Mouse (Mus musculus) G1E (cell line): ENCODE data around the gene Chrnb1. TPM values are rescaled to one million over a fixed set of nuclear protein-coding genes. Genes with fewer than 3 reads are reported as not detected.

Source experiments
- ATAC-seq: 2 replicates; pipeline ENCODE4 v1.8.0; 2016; ENCODE audit warnings: mild to moderate bottlenecking; ENCODE audit not compliant: insufficient number of reproducible peaks, poor library complexity, low FRiP score, severe bottlenecking; ENCODE audit errors: extremely low read depth
- DNase-seq: peaks from one replicate; pipeline ENCODE4 v3.0.0; 2012; ENCODE audit warnings: low spot score
- H3K27me3 ChIP-seq: 2 replicates; pipeline ENCODE4 v1.6.1; 2012; ENCODE audit warnings: mild to moderate bottlenecking, low read length, inconsistent platforms; ENCODE audit not compliant: insufficient read depth
- H3K36me3 ChIP-seq: replicated peaks from 2 replicates; pipeline ENCODE3; 2012; ENCODE audit warnings: mild to moderate bottlenecking, inconsistent platforms
- H3K4me1 ChIP-seq: 2 replicates; pipeline ENCODE4 v1.6.1; 2012; ENCODE audit warnings: low read depth, low read length, inconsistent platforms, mixed read lengths; ENCODE audit not compliant: insufficient read depth
- H3K4me3 ChIP-seq: 2 replicates; pipeline ENCODE4 v1.5.1; 2012; ENCODE audit warnings: low read depth, mild to moderate bottlenecking, inconsistent platforms, low read length, moderate library complexity, mixed read lengths
- H3K9me3 ChIP-seq: replicated peaks from 2 replicates; pipeline ENCODE4 v1.6.1; 2012; ENCODE audit warnings: inconsistent platforms
- CTCF ChIP-seq: IDR thresholded peaks from 2 replicates; pipeline ENCODE4 v1.5.1; 2012; ENCODE audit warnings: low read depth, low read length, inconsistent platforms, mixed read lengths
- GATA1 ChIP-seq: IDR thresholded peaks from 2 replicates; pipeline ENCODE4 v1.6.1; 2012; ENCODE audit warnings: borderline replicate concordance, low read length, inconsistent platforms, mixed read lengths
- GATA2 ChIP-seq: IDR thresholded peaks from 2 replicates; pipeline ENCODE4 v1.6.1; 2012; ENCODE audit warnings: low read depth, low read length, inconsistent platforms, borderline replicate concordance
- POLR2AphosphoS5 ChIP-seq: IDR thresholded peaks from 2 replicates; pipeline ENCODE4 v1.6.1; 2012; ENCODE audit warnings: low read depth, low read length, inconsistent platforms; ENCODE audit not compliant: insufficient replicate concordance
- TAL1 ChIP-seq: conservative IDR thresholded peaks from 2 replicates; pipeline ENCODE4 v1.6.1; 2012; ENCODE audit warnings: low read depth, low read length, inconsistent platforms, mixed read lengths
- polyA plus RNA-seq: library from polyadenylated mRNA; stranded (reverse); fragments of >175 nt; gene quantifications from 2 replicates; pipeline ENCODE4 v1.2.3, GENCODE M21; 2012
- total RNA-seq, 2 experiments: library from RNA; stranded (forward) in 1 of 2; stranded (reverse) in 1 of 2; fragments of 200-1000 nt in 1 of 2; fragments of >200 nt in 1 of 2; fragmentation: Nextera tagmentation in 1 of 2; gene quantifications; 2 replicates each; pipeline ENCODE4 v1.2.3; 2014 to 2017

The Chrnb1 gene
- total and polyA plus RNA-seq, 3 experiments = 0.50 to 2.8 (median 1.2) TPM

GRCm38 (mm10) chr11:69752686-69753085 is 43.1 kb downstream of the Chrnb1 start:
- no peak for TF ChIP-seq GATA1
- no peak for TF ChIP-seq POLR2AphosphoS5
- no peak for TF ChIP-seq TAL1
- TF ChIP-seq CTCF = no peak
- no peaks in the 10 kb centered on the region for H3K27me3 ChIP-seq
- H3K4me3 ChIP-seq = no peak overlapping the region; the same call in 1 of the 2 replicates
- H3K4me1 ChIP-seq = peaks cover 54% of the 10 kb centered on the region
- H3K36me3 ChIP-seq = peaks cover 38% of the 10 kb centered on the region
- no peak for DNase-seq
- no peaks in the 10 kb centered on the region for H3K9me3 ChIP-seq
- ATAC-seq = no peak

DNA sequence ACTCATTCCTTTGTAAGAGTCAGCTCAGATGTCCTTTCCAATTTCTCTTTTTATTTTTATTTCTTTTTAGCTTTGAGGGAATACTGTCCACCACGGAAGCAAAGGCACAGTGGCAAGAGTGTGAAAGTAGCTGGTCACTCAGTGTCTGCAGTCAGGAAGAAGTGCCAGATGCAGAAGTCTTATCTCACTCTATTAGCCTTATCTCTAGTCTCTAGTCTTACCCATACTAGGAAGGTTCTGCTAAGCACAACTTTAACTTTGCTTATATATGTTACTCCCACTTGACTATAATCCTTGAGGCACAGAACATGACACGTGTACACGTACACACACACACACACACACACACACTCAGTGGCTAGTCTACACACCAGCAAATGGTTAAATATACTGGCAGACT is 44.1 kb downstream of the Chrnb1 start:
- TF ChIP-seq GATA1 (no peak), CTCF (no peak), TAL1 (peak; percentile 55), GATA2 (no peak)
- no peaks in the 10 kb centered on the region for H3K9me3 ChIP-seq
- peaks cover 46% of the 10 kb centered on the region for H3K36me3 ChIP-seq
- DNase-seq = no peak
- no peak overlapping the region; the same call in 1 of the 2 replicates for H3K4me3 ChIP-seq
- peaks cover 52% of the 10 kb centered on the region for H3K4me1 ChIP-seq
- no peaks in the 10 kb centered on the region for H3K27me3 ChIP-seq
- peak; percentile 80 for ATAC-seq

Other genes starting within 250 kb of the Chrnb1 start
Only the 20 nearest of the 45 such genes appear.
- not detected in 2 replicates for gene Tnfsf13, start 110.2 kb downstream of the Chrnb1 start, total RNA-seq (2014; fragmentation: Nextera tagmentation)
- not detected in 2 replicates for gene Tnfsf13, start 110.2 kb downstream of the Chrnb1 start, total RNA-seq (2017)
- not detected in 2 replicates for gene Tnfsf13, start 110.2 kb downstream of the Chrnb1 start, polyA plus RNA-seq
- not detected in 2 replicates for gene Tnfsf12, start 100.1 kb downstream of the Chrnb1 start, total RNA-seq (2014; fragmentation: Nextera tagmentation)
- gene Tnfsf12, start 100.1 kb downstream of the Chrnb1 start, total RNA-seq (2017) = not detected in 2 replicates
- not detected in 2 replicates for gene Tnfsf12, start 100.1 kb downstream of the Chrnb1 start, polyA plus RNA-seq
- gene Tnfsfm13, start 99.8 kb downstream of the Chrnb1 start, total RNA-seq (2014; fragmentation: Nextera tagmentation) = not detected in 2 replicates
- gene Tnfsfm13, start 99.8 kb downstream of the Chrnb1 start, total RNA-seq (2017) = not detected in 2 replicates
- gene Tnfsfm13, start 99.8 kb downstream of the Chrnb1 start, polyA plus RNA-seq = not detected in 2 replicates
- 192 and 251 TPM in 2 replicates for gene Polr2a, start 37.3 kb downstream of the Chrnb1 start, total RNA-seq (2014; fragmentation: Nextera tagmentation)
- gene Polr2a, start 37.3 kb downstream of the Chrnb1 start, total RNA-seq (2017) = 21.3 and 26.2 TPM in 2 replicates
- gene Polr2a, start 37.3 kb downstream of the Chrnb1 start, polyA plus RNA-seq = 116 and 119 TPM in 2 replicates
- 1.1 TPM in 1 of 2 replicates, not detected in the other for gene Slc35g3, start 34.0 kb downstream of the Chrnb1 start, total RNA-seq (2014; fragmentation: Nextera tagmentation)
- gene Slc35g3, start 34.0 kb downstream of the Chrnb1 start, total RNA-seq (2017) = 0.27 TPM in 1 of 2 replicates, not detected in the other
- 0.18 TPM in 2 replicates for gene Slc35g3, start 34.0 kb downstream of the Chrnb1 start, polyA plus RNA-seq
- 18.4 and 19.0 TPM in 2 replicates for gene Zbtb4, start 30.0 kb downstream of the Chrnb1 start, total RNA-seq (2014; fragmentation: Nextera tagmentation)
- gene Zbtb4, start 30.0 kb downstream of the Chrnb1 start, total RNA-seq (2017) = 5.6 and 8.6 TPM in 2 replicates
- gene Zbtb4, start 30.0 kb downstream of the Chrnb1 start, polyA plus RNA-seq = 13.0 and 13.4 TPM in 2 replicates
- 24.9 and 28.9 TPM in 2 replicates for gene Fgf11, start 5.9 kb upstream of the Chrnb1 start, total RNA-seq (2014; fragmentation: Nextera tagmentation)
- 3.6 and 4.2 TPM in 2 replicates for gene Fgf11, start 5.9 kb upstream of the Chrnb1 start, total RNA-seq (2017)
- 7.7 and 8.6 TPM in 2 replicates for gene Fgf11, start 5.9 kb upstream of the Chrnb1 start, polyA plus RNA-seq
- not detected in 2 replicates for gene Tmem102, start 9.7 kb upstream of the Chrnb1 start, total RNA-seq (2014; fragmentation: Nextera tagmentation)
- gene Tmem102, start 9.7 kb upstream of the Chrnb1 start, total RNA-seq (2017) = not detected in 2 replicates
- not detected in 2 replicates for gene Tmem102, start 9.7 kb upstream of the Chrnb1 start, polyA plus RNA-seq
- not detected in 2 replicates for gene Gm39566, start 19.4 kb upstream of the Chrnb1 start, total RNA-seq (2014; fragmentation: Nextera tagmentation)
- 0.05 and 0.06 TPM in 2 replicates for gene Gm39566, start 19.4 kb upstream of the Chrnb1 start, total RNA-seq (2017)
- gene Gm39566, start 19.4 kb upstream of the Chrnb1 start, polyA plus RNA-seq = not detected in 2 replicates
- gene Spem2, start 22.5 kb upstream of the Chrnb1 start, total RNA-seq (2014; fragmentation: Nextera tagmentation) = not detected in 2 replicates
- not detected in 2 replicates for gene Spem2, start 22.5 kb upstream of the Chrnb1 start, total RNA-seq (2017)
- not detected in 2 replicates for gene Spem2, start 22.5 kb upstream of the Chrnb1 start, polyA plus RNA-seq
- gene Spem1, start 26.2 kb upstream of the Chrnb1 start, total RNA-seq (2014; fragmentation: Nextera tagmentation) = not detected in 2 replicates
- 0.11 TPM in 1 of 2 replicates, not detected in the other for gene Spem1, start 26.2 kb upstream of the Chrnb1 start, total RNA-seq (2017)
- not detected in 2 replicates for gene Spem1, start 26.2 kb upstream of the Chrnb1 start, polyA plus RNA-seq
- 3.0 and 6.8 TPM in 2 replicates for gene Nlgn2, start 41.8 kb upstream of the Chrnb1 start, total RNA-seq (2014; fragmentation: Nextera tagmentation)
- gene Nlgn2, start 41.8 kb upstream of the Chrnb1 start, total RNA-seq (2017) = 0.93 and 1.5 TPM in 2 replicates
- 3.1 and 3.5 TPM in 2 replicates for gene Nlgn2, start 41.8 kb upstream of the Chrnb1 start, polyA plus RNA-seq
- gene Tmem256, start 42.6 kb upstream of the Chrnb1 start, total RNA-seq (2014; fragmentation: Nextera tagmentation) = 116 and 202 TPM in 2 replicates
- gene Tmem256, start 42.6 kb upstream of the Chrnb1 start, total RNA-seq (2017) = 409 and 434 TPM in 2 replicates
- gene Tmem256, start 42.6 kb upstream of the Chrnb1 start, polyA plus RNA-seq = 513 and 777 TPM in 2 replicates
- 26.2 and 32.3 TPM in 2 replicates for gene Plscr3, start 50.4 kb upstream of the Chrnb1 start, total RNA-seq (2014; fragmentation: Nextera tagmentation)
- 9.3 and 12.1 TPM in 2 replicates for gene Plscr3, start 50.4 kb upstream of the Chrnb1 start, total RNA-seq (2017)
- gene Plscr3, start 50.4 kb upstream of the Chrnb1 start, polyA plus RNA-seq = 54.2 and 61.1 TPM in 2 replicates
- 4.3 and 9.0 TPM in 2 replicates for gene Tnk1, start 62.8 kb upstream of the Chrnb1 start, total RNA-seq (2014; fragmentation: Nextera tagmentation)
- 0.82 and 1.5 TPM in 2 replicates for gene Tnk1, start 62.8 kb upstream of the Chrnb1 start, total RNA-seq (2017)
- gene Tnk1, start 62.8 kb upstream of the Chrnb1 start, polyA plus RNA-seq = 0.47 and 0.95 TPM in 2 replicates
- gene Tmem95, start 82.1 kb upstream of the Chrnb1 start, total RNA-seq (2014; fragmentation: Nextera tagmentation) = not detected in 2 replicates
- gene Tmem95, start 82.1 kb upstream of the Chrnb1 start, total RNA-seq (2017) = not detected in 2 replicates
- gene Tmem95, start 82.1 kb upstream of the Chrnb1 start, polyA plus RNA-seq = not detected in 2 replicates
- gene Kctd11, start 85.5 kb upstream of the Chrnb1 start, total RNA-seq (2014; fragmentation: Nextera tagmentation) = 0.90 TPM in 1 of 2 replicates, not detected in the other
- gene Kctd11, start 85.5 kb upstream of the Chrnb1 start, total RNA-seq (2017) = 0.52 and 0.55 TPM in 2 replicates
- 0.34 and 0.39 TPM in 2 replicates for gene Kctd11, start 85.5 kb upstream of the Chrnb1 start, polyA plus RNA-seq
- gene Acap1, start 99.6 kb upstream of the Chrnb1 start, total RNA-seq (2014; fragmentation: Nextera tagmentation) = 94.6 and 98.7 TPM in 2 replicates
- 103 and 118 TPM in 2 replicates for gene Acap1, start 99.6 kb upstream of the Chrnb1 start, total RNA-seq (2017)
- 184 and 216 TPM in 2 replicates for gene Acap1, start 99.6 kb upstream of the Chrnb1 start, polyA plus RNA-seq
- 6.6 and 7.2 TPM in 2 replicates for gene 2810408A11Rik, start 105.0 kb upstream of the Chrnb1 start, total RNA-seq (2014; fragmentation: Nextera tagmentation)
- gene 2810408A11Rik, start 105.0 kb upstream of the Chrnb1 start, total RNA-seq (2017) = 1.7 and 4.4 TPM in 2 replicates
- 0.62 and 1.2 TPM in 2 replicates for gene 2810408A11Rik, start 105.0 kb upstream of the Chrnb1 start, polyA plus RNA-seq
- 25.7 and 39.6 TPM in 2 replicates for gene Neurl4, start 105.1 kb upstream of the Chrnb1 start, total RNA-seq (2014; fragmentation: Nextera tagmentation)
- 27.2 and 30.2 TPM in 2 replicates for gene Neurl4, start 105.1 kb upstream of the Chrnb1 start, total RNA-seq (2017)
- gene Neurl4, start 105.1 kb upstream of the Chrnb1 start, polyA plus RNA-seq = 87.0 and 110 TPM in 2 replicates